Mouse (Mus musculus) testis, postnatal 10 days (tissue): ENCODE data around the gene Mixl1.

Source experiments
- DNase-seq: peaks from one replicate; pipeline ENCODE4 v3.0.0; 2021; ENCODE audit warnings: low spot score

Gene Mixl1

GRCm38 (mm10) chr1:180696626-180697352 is at the start of gene Mixl1:
TSS of gene Mixl1 (minus strand) at chr1:180697034.
- DNase-seq: peak; percentile 49

GRCm38 (mm10) chr1:180729231-180729630 is 32.4 kb upstream of the Mixl1 start:
- no peak for DNase-seq

GRCm38 (mm10) chr1:180726183-180726582 is 29.3 kb upstream of the Mixl1 start:
- peak; percentile 66 for DNase-seq

GRCm38 (mm10) chr1:180725704-180726179 is 28.9 kb upstream of the Mixl1 start, which contains the start of gene Acbd3:
TSS of gene Acbd3 (plus strand) at chr1:180726043.
- peak; percentile 93 for DNase-seq

- DNase-seq: no peak
Observed at GRCm38 (mm10) chr1:180723701-180724238, 26.9 kb upstream of the Mixl1 start.

- no peak for DNase-seq
Observed at GRCm38 (mm10) chr1:180722608-180723007, 25.8 kb upstream of the Mixl1 start.

GRCm38 (mm10) chr1:180719951-180720689 is 23.3 kb upstream of the Mixl1 start:
- peak; percentile 90 for DNase-seq

GRCm38 (mm10) chr1:180719483-180719882 is 22.6 kb upstream of the Mixl1 start:
- DNase-seq: no peak

- DNase-seq: no peak
Observed at GRCm38 (mm10) chr1:180718756-180719155, 21.9 kb upstream of the Mixl1 start.

- DNase-seq: no peak
Observed at GRCm38 (mm10) chr1:180708935-180709776, 12.3 kb upstream of the Mixl1 start.

GRCm38 (mm10) chr1:180707813-180708212 is 11.0 kb upstream of the Mixl1 start:
- no peak for DNase-seq

GRCm38 (mm10) chr1:180707368-180707767 is 10.5 kb upstream of the Mixl1 start:
- DNase-seq: no peak

- no peak for DNase-seq
Observed at GRCm38 (mm10) chr1:180703400-180703799, 6.6 kb upstream of the Mixl1 start.

- no peak for DNase-seq
Observed at GRCm38 (mm10) chr1:180698063-180698462, 1.2 kb upstream of the Mixl1 start.

- DNase-seq: no peak
Observed at GRCm38 (mm10) chr1:180691284-180691683, 5.5 kb downstream of the Mixl1 start.
